Mouse (Mus musculus): ENCODE data around the gene Fry.

The Fry gene

DNA sequence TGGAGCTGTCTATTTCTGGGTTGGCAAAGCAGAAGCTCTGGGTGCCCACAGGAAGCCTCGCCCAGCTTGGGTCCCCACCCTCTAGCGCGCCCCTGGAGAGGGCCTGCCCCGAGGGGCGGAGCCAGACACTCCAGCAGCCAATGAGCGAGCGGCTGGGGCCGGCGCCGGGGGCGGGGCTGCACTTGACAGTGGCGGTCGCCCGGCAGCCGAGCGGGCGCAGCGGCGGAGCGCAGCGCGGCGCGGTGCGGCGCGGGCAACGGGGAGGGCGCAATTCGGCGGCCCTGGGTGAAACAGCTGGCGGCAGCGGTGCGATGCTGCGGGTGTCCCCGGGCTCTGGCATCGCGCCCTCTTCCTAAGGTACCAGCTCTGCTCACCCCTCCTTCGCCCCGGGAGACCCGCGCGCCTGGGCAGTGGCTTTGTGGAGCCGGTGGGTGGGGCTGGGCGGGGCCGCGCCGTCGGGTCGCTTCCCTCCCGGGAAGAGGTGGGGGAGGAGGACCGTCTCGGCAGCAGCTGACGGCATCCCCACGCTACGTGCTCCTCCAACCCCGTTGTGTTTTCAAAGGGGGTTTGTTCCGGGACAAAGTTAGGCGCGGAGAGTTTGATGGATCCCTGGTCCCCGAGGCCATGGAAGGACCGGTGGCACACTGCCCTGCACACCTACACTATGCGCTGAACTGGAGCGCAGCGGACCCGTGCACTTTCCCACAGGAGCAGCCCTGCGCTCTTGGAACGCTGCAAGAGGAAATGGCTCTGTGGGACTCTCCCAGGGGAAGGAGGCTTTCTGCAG, at the start of gene Fry:
Fry (plus strand) TSS at position 191 of the 787 bp plus-strand sequence.
- DNase-seq (ENCODE audit: low spot score), result peak; percentile 98

DNA sequence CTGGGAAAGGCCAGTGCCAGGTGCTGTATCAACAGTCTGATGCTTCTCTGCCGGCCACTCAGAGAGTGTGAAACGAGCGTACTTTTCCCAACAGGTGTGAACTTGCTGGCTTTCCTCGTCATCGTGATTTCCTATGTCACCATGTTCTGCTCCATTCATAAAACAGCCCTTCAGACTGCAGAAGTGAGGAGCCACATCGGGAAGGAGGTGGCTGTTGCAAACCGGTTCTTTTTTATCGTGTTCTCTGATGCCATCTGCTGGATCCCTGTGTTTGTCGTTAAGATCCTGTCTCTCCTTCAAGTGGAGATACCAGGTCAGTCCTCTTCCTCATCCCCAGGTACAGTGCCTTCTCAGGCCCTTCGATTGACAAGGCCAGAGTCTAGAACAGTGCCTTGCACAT, 48.4 kb upstream of the Fry start:
- no peak for DNase-seq (ENCODE audit: low spot score)

DNA sequence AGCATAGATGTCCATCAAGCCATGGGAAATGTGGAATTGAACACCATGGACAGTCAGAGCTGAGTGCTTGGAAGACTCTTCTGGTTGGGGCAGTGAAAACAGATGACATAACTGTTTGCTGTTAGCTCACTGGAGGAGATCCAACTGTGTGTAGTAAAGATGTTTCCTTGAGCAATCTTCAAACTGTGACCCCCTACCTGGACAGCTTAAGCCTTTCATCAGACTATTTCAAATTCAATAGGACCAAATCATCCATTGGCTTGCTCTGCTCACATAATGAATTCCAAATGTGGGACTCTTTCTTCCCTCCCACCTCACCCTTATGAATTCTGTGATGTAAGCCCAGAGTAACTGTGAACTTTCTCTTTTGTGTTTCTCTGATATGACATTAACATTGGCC, 46.7 kb upstream of the Fry start:
- no peak for DNase-seq (ENCODE audit: low spot score)

DNA sequence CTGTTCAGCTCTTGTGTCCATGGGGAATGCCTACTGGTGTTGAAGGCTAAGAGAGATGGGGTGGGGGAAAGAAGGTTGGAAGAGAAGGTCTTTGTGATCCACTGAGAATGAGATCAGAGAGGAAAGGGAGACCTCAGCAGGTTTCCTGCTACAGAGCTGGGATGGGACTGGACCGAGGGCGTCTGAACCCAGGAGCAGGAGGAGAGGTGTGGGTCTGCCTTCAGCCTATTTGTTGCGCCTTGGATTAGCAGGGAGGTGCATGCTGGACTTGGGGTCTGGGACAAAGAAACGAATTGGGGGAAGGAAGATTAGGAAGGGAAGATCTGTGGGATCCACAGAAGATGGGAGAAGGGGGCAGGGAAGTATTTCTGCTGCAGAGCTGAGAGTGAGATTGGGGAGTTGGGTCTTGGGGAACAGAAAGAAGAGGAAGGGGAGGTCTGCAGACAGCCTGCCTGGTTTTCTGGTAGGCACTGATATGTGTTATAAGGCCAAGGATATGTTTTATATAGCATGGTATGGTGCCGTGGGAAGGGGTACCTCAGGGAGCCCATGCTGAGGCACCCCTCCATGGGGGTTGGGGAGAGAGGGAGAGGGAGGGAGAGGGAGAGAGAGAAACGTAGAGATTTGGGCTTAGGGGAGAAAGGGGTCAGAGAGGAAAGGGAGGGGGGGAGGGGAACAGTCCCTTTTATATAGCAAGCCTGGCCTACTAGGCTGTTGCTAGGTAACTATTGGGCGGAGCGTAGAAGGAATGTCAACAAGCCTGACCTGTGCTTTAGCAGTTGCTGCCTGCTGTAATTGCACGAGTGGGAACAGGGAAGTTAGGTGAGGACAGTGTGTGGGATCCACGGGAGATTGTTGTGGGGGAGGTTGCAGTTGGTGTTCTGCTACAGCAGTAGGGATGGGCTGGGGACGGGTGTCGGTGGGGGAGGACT, 38.3 kb upstream of the Fry start:
- no peak for DNase-seq (ENCODE audit: low spot score)

DNA sequence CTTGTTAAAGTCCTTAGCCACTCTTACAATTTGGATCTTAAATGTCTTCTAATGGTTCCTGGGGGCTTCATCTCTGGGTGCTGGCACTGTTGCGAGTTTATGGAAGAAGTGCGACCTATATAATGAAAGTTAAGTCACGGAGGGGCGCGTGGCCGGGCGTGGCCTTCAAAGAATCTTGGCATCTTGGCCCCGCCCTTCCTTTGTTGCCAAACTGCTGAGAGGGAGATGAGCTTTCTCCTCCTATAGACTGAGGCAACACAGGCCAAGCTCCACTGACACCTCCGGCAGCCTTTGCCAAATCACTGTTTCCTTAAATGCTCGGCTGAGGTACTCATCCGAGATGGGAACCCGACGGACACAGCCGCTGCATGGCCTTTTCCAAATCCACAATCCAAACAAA, 35.7 kb upstream of the Fry start:
- no peak for DNase-seq (ENCODE audit: low spot score)

DNA sequence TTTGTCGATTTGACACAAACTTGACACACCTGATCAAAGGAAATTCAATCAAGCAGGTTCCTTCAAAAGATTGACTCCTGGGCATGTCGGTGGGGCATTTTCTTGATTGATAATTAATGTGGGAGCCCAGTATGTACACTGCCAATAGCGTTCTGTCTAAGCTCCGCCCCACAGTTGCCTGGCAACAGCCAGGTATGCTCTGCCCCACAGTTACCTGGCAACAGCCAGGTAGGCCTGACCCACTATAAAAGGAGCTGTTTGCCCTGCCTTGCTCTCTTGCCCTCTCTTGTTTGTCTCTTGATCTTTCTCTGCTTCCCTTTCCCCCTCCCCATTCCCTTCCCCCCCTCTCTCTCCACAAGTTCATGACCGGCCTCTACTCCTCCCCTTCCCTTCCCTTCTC, 35.3 kb upstream of the Fry start:
- no peak for DNase-seq (ENCODE audit: low spot score)

DNA sequence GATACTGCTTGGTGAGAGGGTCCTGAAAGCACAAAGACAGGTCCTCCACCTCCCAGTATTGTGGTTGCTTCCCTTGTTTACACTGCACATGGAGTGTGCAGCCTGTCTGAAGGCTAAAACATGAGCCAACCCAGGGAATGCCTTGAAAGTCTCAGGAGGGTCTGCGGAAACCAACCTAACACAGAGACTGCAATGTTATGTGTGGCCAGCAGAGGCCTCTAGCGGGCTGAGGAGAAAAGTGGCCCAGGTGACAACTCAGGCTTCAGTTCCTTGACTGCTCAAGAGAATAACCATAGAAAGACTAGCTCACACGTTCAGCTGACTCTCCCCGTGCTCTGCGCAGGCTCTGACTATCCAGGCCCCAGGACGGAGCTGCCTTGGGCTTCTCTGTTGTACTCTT, 20.8 kb upstream of the Fry start:
- DNase-seq (ENCODE audit: low spot score), result no peak

DNA sequence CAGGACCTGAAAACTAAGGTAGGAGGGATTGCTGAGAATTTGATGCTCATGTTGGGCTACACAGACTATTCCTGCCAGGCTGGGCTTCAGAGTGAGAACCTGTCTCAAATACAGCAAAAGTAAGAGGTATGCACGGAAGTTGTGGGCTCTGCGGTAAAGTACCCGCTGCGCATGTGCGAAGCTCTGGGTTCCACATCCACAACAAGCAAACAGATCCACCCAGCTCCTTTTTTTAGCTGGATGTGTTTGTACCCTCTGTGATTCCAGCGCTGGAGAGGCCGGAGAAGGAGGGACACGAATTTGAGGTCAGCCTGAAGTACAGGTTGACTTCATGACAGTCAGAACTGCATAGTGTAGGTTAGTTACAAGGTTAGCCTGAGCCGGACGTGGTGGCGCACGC, 19.7 kb upstream of the Fry start:
- no peak for DNase-seq (ENCODE audit: low spot score)

DNA sequence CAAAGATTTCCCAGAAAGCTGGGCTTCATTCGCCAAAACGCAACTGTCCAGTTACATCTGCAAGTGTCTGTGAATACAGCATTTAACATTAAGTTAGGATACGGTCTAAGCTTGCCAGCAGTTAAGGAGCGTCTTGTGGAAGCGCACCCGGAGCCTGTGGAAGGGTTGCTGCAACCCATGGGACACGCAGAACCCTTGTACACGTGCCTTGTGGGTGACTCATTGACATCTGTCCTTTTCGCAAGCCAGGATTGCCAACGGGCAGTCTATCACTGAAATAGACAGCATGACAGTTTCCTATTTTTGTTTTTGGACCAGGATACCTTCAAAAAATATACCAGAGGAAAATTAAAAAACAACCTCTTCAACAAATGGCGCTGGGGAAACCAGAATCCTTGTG, 16.7 kb upstream of the Fry start:
- no peak for DNase-seq (ENCODE audit: low spot score)

DNA sequence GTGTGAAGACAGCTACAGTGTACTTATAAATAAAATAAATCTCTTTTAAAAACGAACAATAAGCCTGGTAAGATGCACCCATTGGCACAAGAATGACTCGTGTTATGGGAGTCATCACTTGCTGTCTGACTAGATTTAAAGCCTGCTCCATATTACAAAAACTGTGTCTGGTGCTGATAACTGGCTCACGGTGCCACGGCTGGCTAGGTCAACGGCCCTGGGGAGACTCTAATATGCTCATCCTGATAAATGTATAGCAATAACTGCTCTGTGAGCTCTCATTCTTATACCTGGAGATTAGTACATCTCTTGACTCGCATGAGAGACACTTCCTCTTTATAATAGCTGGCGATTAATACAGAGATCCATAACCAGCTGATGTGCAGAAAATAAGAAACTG, 12.1 kb upstream of the Fry start:
- no peak for DNase-seq (ENCODE audit: low spot score)

DNA sequence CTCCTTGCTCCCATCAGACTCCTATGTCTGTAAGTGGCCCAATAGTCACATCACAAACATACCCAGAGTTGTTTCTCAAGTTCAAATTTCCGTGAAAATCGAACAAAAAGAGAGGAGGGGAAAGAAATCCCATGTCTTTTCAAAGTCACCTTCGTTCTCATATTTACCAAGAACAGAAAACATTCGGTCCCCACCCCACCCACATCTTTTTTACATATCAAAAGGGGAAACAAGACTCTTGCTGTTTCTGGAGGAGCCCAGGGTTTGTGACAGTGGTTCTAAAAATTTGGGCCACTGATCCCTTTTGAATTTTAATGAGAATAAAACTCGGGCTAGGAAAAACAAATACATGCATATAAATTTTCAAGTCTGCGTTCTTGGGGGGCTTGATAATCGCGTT, 7.2 kb upstream of the Fry start:
- DNase-seq (ENCODE audit: low spot score), result no peak

DNA sequence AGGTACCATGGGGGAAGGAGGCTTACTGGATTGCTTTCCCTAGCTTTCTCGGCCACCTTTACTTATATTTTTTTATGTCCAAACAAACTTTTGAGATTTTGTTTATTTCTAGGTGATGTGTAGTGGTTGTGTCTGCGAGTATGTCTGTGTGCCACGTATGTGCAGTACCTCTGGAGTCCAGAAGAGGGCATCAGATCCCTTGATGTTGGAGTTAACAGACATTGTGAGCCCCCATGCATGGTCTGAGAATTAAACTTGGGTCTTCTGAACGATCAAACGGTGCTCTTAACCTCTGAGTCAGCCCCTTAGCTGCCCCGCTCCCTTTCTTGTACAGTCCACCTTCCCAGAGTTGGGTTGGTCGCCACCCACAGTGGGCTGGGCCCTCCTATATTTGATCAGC, 4.4 kb upstream of the Fry start:
- DNase-seq (ENCODE audit: low spot score), result no peak

DNA sequence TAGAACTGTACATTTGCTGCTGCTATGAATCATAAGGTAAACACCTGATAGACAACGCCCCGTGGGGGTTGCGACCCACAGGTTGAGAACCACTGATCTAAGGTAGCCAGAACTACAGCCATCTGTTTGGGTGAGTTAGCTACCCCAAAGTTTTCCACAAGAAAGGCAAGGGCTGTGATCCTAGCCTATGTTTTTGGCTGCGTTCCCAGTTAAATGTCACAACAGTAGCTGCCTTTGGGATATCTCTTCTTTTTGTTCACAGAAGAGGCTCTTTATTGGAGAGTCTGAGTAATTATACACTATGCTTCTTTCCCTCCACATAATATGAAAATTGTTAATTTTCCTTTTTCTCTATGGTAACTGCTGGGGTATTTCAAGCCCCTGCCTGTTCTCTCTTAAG, 3.7 kb upstream of the Fry start:
- no peak for DNase-seq (ENCODE audit: low spot score)

DNA sequence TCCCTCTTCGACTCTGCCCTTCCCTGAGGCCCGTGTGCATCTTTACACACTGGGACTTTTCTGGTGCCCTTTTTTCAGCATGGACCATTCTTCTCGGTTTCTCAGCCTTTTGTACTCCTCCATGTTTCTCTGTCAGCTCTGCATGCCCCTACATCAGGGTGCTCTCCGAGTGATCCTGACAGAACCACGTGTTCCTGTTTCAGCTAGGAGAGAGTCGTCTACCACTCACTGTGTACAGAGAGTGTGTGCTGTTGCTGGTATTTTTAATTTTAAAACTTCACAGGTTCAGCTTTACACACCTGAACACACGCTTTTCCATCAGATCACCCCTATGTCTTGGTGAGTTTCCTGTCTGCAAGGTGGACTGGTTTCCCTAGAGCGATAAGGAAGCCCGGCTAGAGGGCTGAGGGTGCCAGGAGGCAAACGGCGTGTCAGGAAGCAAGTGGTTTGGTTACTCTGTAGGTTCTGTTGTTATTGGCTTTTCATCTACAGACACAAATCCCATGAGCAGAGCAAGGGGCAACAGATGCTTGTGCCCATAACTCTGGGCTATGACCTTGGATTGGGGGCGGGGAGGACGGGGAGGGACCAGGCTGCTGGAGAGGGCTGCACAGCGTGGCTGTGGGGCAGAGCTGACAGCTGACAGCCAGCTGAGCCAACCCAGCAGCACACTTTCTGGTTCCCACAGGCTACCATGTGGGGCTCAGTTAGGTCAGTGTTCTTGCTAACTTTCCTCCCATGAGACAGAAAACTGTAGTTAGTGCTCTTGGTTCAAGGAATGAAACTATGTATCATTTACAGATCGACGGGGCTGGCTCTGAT, 3.0 kb upstream of the Fry start:
- DNase-seq (ENCODE audit: low spot score), result no peak

DNA sequence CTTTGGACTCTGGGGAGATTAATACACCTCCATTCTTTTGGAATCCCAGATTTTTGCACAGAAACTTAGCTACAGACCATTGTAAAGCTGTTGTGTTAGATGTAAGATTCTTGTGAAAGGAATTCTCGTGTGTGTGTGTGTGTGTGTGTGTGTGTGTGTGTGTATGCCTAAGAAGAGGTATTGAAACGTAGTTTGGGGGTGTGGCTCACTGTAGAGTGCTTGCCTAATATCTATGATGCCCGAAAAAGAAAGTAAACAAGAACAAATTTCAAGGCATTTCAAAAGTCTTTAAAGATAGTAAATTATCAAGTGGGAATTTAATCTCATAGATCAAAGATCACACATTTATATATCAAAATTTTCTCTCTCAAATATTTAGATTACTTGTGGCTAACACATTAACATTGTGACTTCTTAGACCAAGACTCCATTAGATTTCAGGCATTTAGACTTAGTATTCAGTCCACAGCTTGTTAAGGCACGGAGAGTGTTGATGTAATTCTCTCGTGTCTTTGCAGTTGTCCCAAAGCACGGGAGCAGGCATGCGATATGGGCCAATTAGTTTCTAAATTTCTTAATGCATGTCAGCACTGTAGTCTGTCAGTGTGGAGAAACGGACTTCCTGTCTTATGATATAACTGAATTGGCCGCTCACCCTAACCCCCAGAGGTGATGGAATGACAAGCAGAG, 2.1 kb upstream of the Fry start:
- DNase-seq (ENCODE audit: low spot score), result no peak

DNA sequence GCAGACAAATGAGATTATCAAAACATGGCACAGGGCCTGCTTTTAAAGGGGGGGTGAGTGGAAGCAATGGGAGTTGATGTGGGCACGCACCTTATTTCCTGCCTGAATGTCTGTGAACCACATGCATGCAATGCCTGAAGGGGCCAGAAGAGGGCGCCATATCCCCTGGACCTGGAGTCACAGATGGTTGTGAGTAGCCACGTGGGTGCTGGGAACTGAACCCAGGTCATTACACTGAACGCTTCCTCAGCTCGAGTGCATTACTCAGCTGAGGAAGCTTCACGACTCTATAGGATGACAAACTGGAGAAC, 1.6 kb upstream of the Fry start:
- DNase-seq (ENCODE audit: low spot score), result peak; percentile 19

DNA sequence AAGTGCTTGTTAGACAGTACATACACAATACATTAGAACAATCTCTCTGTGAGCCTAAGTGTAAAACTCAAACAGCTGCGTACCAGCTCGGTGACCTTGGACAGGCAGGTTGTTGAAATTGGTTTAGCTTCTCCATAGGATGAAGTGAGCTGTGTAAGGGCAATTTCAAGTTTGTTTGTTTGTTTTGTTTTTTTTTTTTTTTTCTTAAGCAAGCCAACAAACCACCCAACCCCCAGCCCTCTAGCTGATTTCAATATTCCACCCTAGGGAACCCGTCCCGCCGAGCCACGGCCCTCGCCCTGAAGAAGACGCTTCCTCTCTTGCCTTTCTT, 356 bp upstream of the Fry start:
- no peak for DNase-seq (ENCODE audit: low spot score)

DNA sequence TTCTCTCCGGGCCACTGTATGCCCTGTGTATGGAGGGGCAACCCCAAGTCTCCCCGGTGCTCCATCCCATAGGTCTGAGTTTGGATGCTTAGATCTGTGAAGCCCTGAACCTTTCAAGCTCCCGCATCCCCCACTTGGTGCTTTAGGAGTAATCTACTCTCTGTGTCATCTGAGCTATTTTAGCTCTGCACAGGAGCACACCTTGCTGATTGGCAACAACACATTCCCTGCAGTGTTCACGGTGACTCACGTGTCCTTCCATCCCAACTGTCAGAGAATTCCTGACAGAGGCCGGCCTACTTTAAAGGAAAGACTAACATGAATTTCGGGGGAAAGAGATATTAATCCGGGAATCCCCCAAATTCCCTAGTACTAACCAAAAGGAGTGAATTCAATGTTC, 2.2 kb downstream of the Fry start:
- no peak for DNase-seq (ENCODE audit: low spot score)

DNA sequence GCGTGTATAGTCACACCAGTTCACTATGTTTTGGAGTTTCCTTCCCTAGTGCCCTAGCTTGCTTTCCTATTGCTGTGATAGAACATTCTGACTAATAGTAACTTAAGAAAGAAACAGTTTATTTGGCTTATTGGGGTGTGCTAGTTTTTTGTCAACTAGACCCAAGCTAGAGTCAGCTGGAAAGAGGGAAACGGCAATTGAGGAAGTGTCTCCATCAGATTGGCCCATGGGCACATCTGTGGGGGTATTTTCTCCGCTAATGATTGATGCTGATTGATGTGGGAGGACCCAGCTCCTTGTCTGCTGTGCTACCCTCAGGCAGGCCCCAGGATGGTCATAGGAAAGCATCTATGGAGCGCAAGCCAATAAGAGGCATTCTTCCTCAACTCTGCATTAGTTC, 3.6 kb downstream of the Fry start:
- no peak for DNase-seq (ENCODE audit: low spot score)

DNA sequence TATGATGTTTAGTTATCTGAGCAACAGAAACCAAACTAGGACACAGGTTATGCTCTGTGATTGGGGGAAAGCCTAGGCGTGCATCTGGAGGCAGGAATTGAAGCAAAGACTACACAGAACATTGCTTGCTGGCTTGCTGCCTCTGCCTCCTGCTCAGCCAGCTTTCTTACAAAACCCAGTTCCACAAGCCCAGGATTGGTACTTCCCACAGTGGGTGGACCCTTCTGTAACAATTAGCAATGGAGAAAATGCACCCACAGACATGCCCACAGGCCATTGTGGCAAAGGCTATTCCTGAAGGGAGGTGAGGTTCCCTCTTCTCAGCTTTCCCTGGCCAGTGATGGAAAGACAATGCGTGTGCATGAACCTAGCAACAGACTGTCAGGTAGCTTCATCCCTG, 4.1 kb downstream of the Fry start:
- no peak for DNase-seq (ENCODE audit: low spot score)

DNA sequence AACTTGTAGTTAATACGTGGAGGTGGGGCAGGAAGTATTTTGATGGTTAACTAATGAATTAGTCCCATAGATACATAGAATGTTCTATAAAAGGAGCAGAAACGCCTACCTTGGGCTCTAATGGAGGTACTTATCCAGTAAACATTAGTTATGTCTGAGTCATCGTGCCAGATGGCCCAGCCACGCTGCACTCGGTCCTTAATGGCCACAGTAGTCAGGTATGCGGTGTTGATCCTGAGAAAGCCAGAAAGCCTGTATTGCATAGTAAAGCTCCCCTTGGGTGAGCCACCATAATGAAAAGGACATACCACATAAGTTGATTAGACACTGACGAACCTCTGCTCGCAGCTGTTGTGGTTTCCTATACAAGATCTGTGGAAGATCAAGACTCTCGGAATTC, 7.5 kb downstream of the Fry start:
- DNase-seq (ENCODE audit: low spot score), result no peak

DNA sequence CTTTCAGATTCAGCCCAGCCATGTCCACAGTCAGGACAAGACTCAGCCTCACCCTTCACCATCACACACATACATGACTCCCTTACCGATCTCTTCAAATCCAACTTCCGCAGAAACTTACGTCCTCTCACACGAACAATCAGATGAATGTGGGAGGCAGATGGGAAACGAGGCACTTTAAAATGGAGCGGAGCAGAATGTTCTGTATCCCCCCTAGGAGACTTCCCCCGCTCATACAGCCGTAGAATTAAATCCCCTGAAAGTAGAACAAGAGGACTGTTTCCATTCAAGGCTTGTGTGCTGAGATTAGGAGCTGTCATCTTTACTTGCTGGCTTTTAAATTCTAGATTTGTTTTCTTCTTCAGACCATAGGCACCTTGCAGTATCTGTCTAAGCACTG, 10.0 kb downstream of the Fry start:
- no peak for DNase-seq (ENCODE audit: low spot score)
